ENCODE assay signal across 18 mouse cellular contexts in the genomic region with DNA sequence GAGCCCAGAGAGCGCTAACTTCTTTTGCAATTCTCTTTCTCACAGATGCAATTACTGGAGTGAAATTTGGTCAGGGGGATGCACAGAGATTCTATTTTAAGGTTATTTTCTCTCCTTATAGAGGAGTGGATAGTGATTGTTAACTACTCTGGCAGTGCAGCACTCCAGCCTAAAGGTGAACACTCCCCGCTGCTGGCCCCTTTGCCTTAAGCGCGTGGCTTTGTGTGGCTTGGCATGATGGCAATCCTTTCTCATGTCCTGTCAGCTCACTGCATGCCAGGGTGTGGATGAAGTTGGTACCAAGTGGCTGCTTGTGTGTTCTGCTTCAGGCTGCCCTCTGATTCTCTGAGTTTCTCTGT.
A peak's percentile ranks its signal among the peaks of the same experiment; 100 is the strongest.
DNase-seq lines count a peak whose midpoint lies in the region; ATAC-seq lines count a peak whose summit lies in the region.
"Had no signal": no experiment of that assay in that cellular context is flagged by ENCODE, and none has a peak within 500 bp of the region (broad histone marks: within the 10 kb centered on the region; RNA-seq: fewer than 3 reads in every experiment).

No protein-coding gene starts in this region.

- WGBS in midbrain, embryonic 13.5 days: 58% methylated on average over 4 of the region's 4 CpGs
- WGBS in midbrain, embryonic 11.5 days: 72% methylated on average over 4 of the region's 4 CpGs
- WGBS in hindbrain, embryonic 13.5 days: 39% methylated on average over 4 of the region's 4 CpGs
- 29% methylated on average over 4 of the region's 4 CpGs for WGBS in limb, embryonic 12.5 days
- 18% methylated on average over 4 of the region's 4 CpGs for WGBS in neural tube, embryonic 14.5 days
- whole genome bisulfite sequencing in kidney, embryonic 15.5 days: 49% methylated on average over 4 of the region's 4 CpGs

- H3K9me3 ChIP-seq in midbrain, embryonic 13.5 days: no peaks in the 10 kb centered on the region
- no peaks in the 10 kb centered on the region for H3K9me3 ChIP-seq in midbrain, embryonic 11.5 days (ENCODE audit: control insufficient read depth, low read length)
- H3K9me3 ChIP-seq in hindbrain, embryonic 13.5 days: no peaks in the 10 kb centered on the region
- no peaks in the 10 kb centered on the region for H3K9me3 ChIP-seq in limb, embryonic 12.5 days
- no peaks in the 10 kb centered on the region for H3K9me3 ChIP-seq in neural tube, embryonic 14.5 days (ENCODE audit: control insufficient read depth, low read length)
- H3K9me3 ChIP-seq in kidney, embryonic 15.5 days (replicated peaks): no peaks in the 10 kb centered on the region
- H3K9me3 ChIP-seq: heart, embryonic 15.5 days; liver, embryonic 15.5 days; megakaryocyte, embryonic 14.5 days had no signal

- peaks cover 18% of the 10 kb centered on the region for H3K4me1 ChIP-seq in midbrain, embryonic 13.5 days (replicated peaks)
- no peaks in the 10 kb centered on the region for H3K4me1 ChIP-seq in midbrain, embryonic 11.5 days (ENCODE audit: control insufficient read depth, insufficient read depth, low read length)
- peaks cover 25% of the 10 kb centered on the region for H3K4me1 ChIP-seq in hindbrain, embryonic 13.5 days (replicated peaks)
- peaks cover 24% of the 10 kb centered on the region for H3K4me1 ChIP-seq in limb, embryonic 12.5 days (replicated peaks)
- H3K4me1 ChIP-seq in neural tube, embryonic 14.5 days (ENCODE audit: control insufficient read depth, insufficient read depth, low read length): peaks cover 21% of the 10 kb centered on the region
- 0 out of 2 replicates have a peak, but pooled peaks cover 7% of the 10 kb centered on the region for H3K4me1 ChIP-seq in kidney, embryonic 15.5 days
- H3K4me1 ChIP-seq: heart, embryonic 15.5 days; liver, embryonic 15.5 days; megakaryocyte, embryonic 14.5 days had no signal

- DNase-seq in midbrain, embryonic 11.5 days (ENCODE audit: low spot score, missing footprints): no peak
- DNase-seq in heart, postnatal 4 days: no peak
- DNase-seq: adrenal gland, postnatal 25 days; cerebellum, adult 2 months; left cerebral cortex, postnatal 4 days; lung, postnatal 14 days; right cerebral cortex, postnatal 4 days; thymus, postnatal 14 days had no signal

- H3K27me3 ChIP-seq in midbrain, embryonic 13.5 days: no peaks in the 10 kb centered on the region
- no peaks in the 10 kb centered on the region for H3K27me3 ChIP-seq in midbrain, embryonic 11.5 days (ENCODE audit: control insufficient read depth, insufficient read depth, low read length)
- H3K27me3 ChIP-seq in hindbrain, embryonic 13.5 days: no peaks in the 10 kb centered on the region; the same call in 1 of the 2 replicates
- H3K27me3 ChIP-seq in limb, embryonic 12.5 days: peaks cover 12% of the 10 kb centered on the region
- H3K27me3 ChIP-seq in neural tube, embryonic 14.5 days (ENCODE audit: control insufficient read depth, insufficient read depth, low read length): no peaks in the 10 kb centered on the region
- H3K27me3 ChIP-seq in kidney, embryonic 15.5 days: peaks cover 13% of the 10 kb centered on the region; the same call in 1 of the 2 replicates
- H3K27me3 ChIP-seq: liver, embryonic 15.5 days had no signal

- peak; percentile 41 for ATAC-seq in midbrain, embryonic 13.5 days
- no peak for ATAC-seq in midbrain, embryonic 11.5 days (ENCODE audit: low FRiP score)
- peak; percentile 62 for ATAC-seq in hindbrain, embryonic 13.5 days (ENCODE audit: low FRiP score)
- ATAC-seq in limb, embryonic 12.5 days (ENCODE audit: insufficient number of reproducible peaks, insufficient read depth, low FRiP score, low TSS enrichment, low read depth): peak; percentile 39; the same call in 1 of the 2 replicates
- peak; percentile 45 for ATAC-seq in neural tube, embryonic 14.5 days (ENCODE audit: low read depth)
- no peak for ATAC-seq in kidney, embryonic 15.5 days (replicated peaks; ENCODE audit: low FRiP score)
- ATAC-seq: activated CD4-positive, CD25-positive, alpha-beta regulatory T cell, adult 4 months; Patski had no signal

- H3K9ac ChIP-seq in midbrain, embryonic 13.5 days (replicated peaks): no peak overlapping the region
- H3K9ac ChIP-seq in midbrain, embryonic 11.5 days (ENCODE audit: low read length): no peak overlapping the region
- H3K9ac ChIP-seq in hindbrain, embryonic 13.5 days: no peak overlapping the region
- H3K9ac ChIP-seq in limb, embryonic 12.5 days (replicated peaks): no peak overlapping the region
- no peak overlapping the region; the same call in 1 of the 2 replicates for H3K9ac ChIP-seq in neural tube, embryonic 14.5 days (replicated peaks; ENCODE audit: low read depth, low read length)
- no peak overlapping the region for H3K9ac ChIP-seq in kidney, embryonic 15.5 days
- H3K9ac ChIP-seq: heart, embryonic 15.5 days; liver, embryonic 15.5 days had no signal

- H3K4me2 ChIP-seq in midbrain, embryonic 13.5 days (replicated peaks): no peak overlapping the region
- H3K4me2 ChIP-seq in midbrain, embryonic 11.5 days: no peak overlapping the region
- no peak overlapping the region; the same call in 1 of the 2 replicates for H3K4me2 ChIP-seq in hindbrain, embryonic 13.5 days
- H3K4me2 ChIP-seq in limb, embryonic 12.5 days: no peak overlapping the region
- H3K4me2 ChIP-seq in neural tube, embryonic 14.5 days (ENCODE audit: low read depth, low read length): no peak overlapping the region
- no peak overlapping the region for H3K4me2 ChIP-seq in kidney, embryonic 15.5 days
- H3K4me2 ChIP-seq: heart, embryonic 15.5 days; liver, embryonic 15.5 days had no signal

- no peaks in the 10 kb centered on the region for H3K36me3 ChIP-seq in midbrain, embryonic 13.5 days
- no peaks in the 10 kb centered on the region for H3K36me3 ChIP-seq in midbrain, embryonic 11.5 days (ENCODE audit: control insufficient read depth, insufficient read depth, low read length)
- no peaks in the 10 kb centered on the region for H3K36me3 ChIP-seq in hindbrain, embryonic 13.5 days
- no peaks in the 10 kb centered on the region for H3K36me3 ChIP-seq in limb, embryonic 12.5 days
- no peaks in the 10 kb centered on the region for H3K36me3 ChIP-seq in neural tube, embryonic 14.5 days (ENCODE audit: control insufficient read depth, insufficient read depth, low read length)
- H3K36me3 ChIP-seq in kidney, embryonic 15.5 days: no peaks in the 10 kb centered on the region
- H3K36me3 ChIP-seq: heart, embryonic 15.5 days; liver, embryonic 15.5 days had no signal

- H3K4me3 ChIP-seq in midbrain, embryonic 13.5 days (replicated peaks): no peak overlapping the region
- H3K4me3 ChIP-seq in midbrain, embryonic 11.5 days (ENCODE audit: low read depth, low read length): no peak overlapping the region
- no peak overlapping the region for H3K4me3 ChIP-seq in hindbrain, embryonic 13.5 days
- no peak overlapping the region for H3K4me3 ChIP-seq in limb, embryonic 12.5 days (replicated peaks)
- H3K4me3 ChIP-seq in neural tube, embryonic 14.5 days (ENCODE audit: low read depth, low read length): no peak overlapping the region
- no peak overlapping the region for H3K4me3 ChIP-seq in kidney, embryonic 15.5 days (replicated peaks)
- H3K4me3 ChIP-seq: heart, embryonic 15.5 days; liver, embryonic 15.5 days; megakaryocyte, embryonic 14.5 days had no signal

- peak overlapping the region; percentile 73 for H3K27ac ChIP-seq in midbrain, embryonic 13.5 days
- no peak overlapping the region for H3K27ac ChIP-seq in midbrain, embryonic 11.5 days (ENCODE audit: low read depth, low read length)
- H3K27ac ChIP-seq in hindbrain, embryonic 13.5 days: peak overlapping the region; percentile 86
- H3K27ac ChIP-seq in limb, embryonic 12.5 days: peak overlapping the region; percentile 50; the same call in 1 of the 2 replicates
- H3K27ac ChIP-seq in neural tube, embryonic 14.5 days (ENCODE audit: low read depth, low read length): peak overlapping the region; percentile 56
- no peak overlapping the region for H3K27ac ChIP-seq in kidney, embryonic 15.5 days
- H3K27ac ChIP-seq: heart, embryonic 15.5 days; liver, embryonic 15.5 days had no signal

Comparison
In these comparisons a context has a peak if more than half of its experiments do, and no peak if none do; other contexts are left out.
1. ATAC-seq: peak in midbrain, embryonic 13.5 days (single experiment), hindbrain, embryonic 13.5 days (single experiment), limb, embryonic 12.5 days (single experiment) and neural tube, embryonic 14.5 days (single experiment); none in midbrain, embryonic 11.5 days (single experiment) and kidney, embryonic 15.5 days (single experiment).
2. H3K27ac ChIP-seq: peak in midbrain, embryonic 13.5 days (single experiment), hindbrain, embryonic 13.5 days (single experiment), limb, embryonic 12.5 days (single experiment) and neural tube, embryonic 14.5 days (single experiment); none in midbrain, embryonic 11.5 days (single experiment) and kidney, embryonic 15.5 days (single experiment).